Mouse (Mus musculus) neural tube, embryonic 13.5 days (tissue): ENCODE measurements around the gene Heg1. TPM values are rescaled to one million over a fixed set of nuclear protein-coding genes. Genes with fewer than 3 reads are reported as not detected.

Source experiments
- ATAC-seq: fragments of 200-750 bp; cut with Nextera tagmentation; 2 replicates; pipeline ENCODE4 v1.8.0; 2017; ENCODE audit warnings: low read depth, mild to moderate bottlenecking, moderate TSS enrichment, moderate library complexity
- H3K27ac ChIP-seq: fragments of 300-500 bp; sonication (generic); replicated peaks from 2 replicates; pipeline ENCODE4 v1.5.1; 2015; ENCODE audit warnings: moderate library complexity, mild to moderate bottlenecking, inconsistent platforms
- H3K27me3 ChIP-seq: fragments of 300-500 bp; sonication (generic); 2 replicates; pipeline ENCODE4 v1.6.1; 2015; ENCODE audit warnings: mild to moderate bottlenecking, inconsistent platforms
- H3K36me3 ChIP-seq: fragments of 300-500 bp; sonication (generic); 2 replicates; pipeline ENCODE4 v1.6.1; 2015; ENCODE audit warnings: mild to moderate bottlenecking, inconsistent platforms
- H3K4me1 ChIP-seq: fragments of 300-500 bp; sonication (generic); replicated peaks from 2 replicates; pipeline ENCODE4 v1.6.1; 2015; ENCODE audit warnings: inconsistent platforms
- H3K4me2 ChIP-seq: fragments of 300-500 bp; sonication (generic); 2 replicates; pipeline ENCODE4 v1.6.1; 2015; ENCODE audit warnings: inconsistent platforms, mild to moderate bottlenecking, moderate library complexity
- H3K4me3 ChIP-seq: fragments of 300-500 bp; sonication (generic); 2 replicates; pipeline ENCODE4 v1.5.1; 2015; ENCODE audit warnings: mild to moderate bottlenecking, inconsistent platforms
- H3K9ac ChIP-seq: fragments of 300-500 bp; sonication (generic); 2 replicates; pipeline ENCODE4 v1.6.1; 2015; ENCODE audit warnings: moderate library complexity, mild to moderate bottlenecking, inconsistent platforms
- H3K9me3 ChIP-seq: fragments of 300-500 bp; sonication (generic); 2 replicates; pipeline ENCODE4 v1.6.1; 2016; ENCODE audit warnings: inconsistent platforms
- WGBS: fragments of 180-500 bp; shearing (Covaris S2); methylation state at CpG from one replicate; pipeline ENCODE4 v1.1.7; 2015; 5-methylcytosine and 5-hydroxymethylcytosine counted together
- polyA plus RNA-seq: library from polyadenylated mRNA; unstranded; fragments of >200 nt; fragmentation: Nextera tagmentation; extraction: Ambion mirVana; gene quantifications from 2 replicates; pipeline ENCODE4 v1.2.1, GENCODE M21; 2015

Heg1 gene
- polyA plus RNA-seq, 1 experiment from 2014 or later = 9.6 TPM

DNA sequence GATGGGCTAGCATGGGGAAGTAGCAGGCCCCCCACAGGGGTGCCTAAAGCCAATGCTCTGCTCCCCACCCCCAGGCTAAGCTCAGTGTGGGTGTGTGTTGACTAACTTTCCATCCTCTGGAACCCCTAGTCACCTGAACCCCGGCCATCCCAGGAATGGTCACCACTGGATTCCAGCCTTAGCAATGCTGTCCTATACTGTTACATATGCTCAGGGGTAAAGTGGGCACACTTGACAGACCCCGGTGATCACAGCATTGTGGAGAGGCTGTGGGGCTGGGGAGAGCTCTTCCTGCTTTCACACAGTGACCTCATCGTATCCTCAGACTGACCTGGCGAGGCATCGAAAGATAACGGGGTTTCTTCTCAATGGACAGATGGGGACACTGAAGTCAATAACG, 3.9 kb upstream of the Heg1 start:
- Histone ChIP-seq H3K27me3 (no peaks in the 10 kb centered on the region), H3K27ac (no peak overlapping the region), H3K9me3 (no peaks in the 10 kb centered on the region), H3K4me3 (no peak overlapping the region), H3K4me2 (no peak overlapping the region), H3K9ac (no peak overlapping the region), H3K4me1 (peaks cover 13% of the 10 kb centered on the region), H3K36me3 (no peaks in the 10 kb centered on the region)
- ATAC-seq = no peak
- 90% methylated on average over 7 of the region's 7 CpGs for WGBS

DNA sequence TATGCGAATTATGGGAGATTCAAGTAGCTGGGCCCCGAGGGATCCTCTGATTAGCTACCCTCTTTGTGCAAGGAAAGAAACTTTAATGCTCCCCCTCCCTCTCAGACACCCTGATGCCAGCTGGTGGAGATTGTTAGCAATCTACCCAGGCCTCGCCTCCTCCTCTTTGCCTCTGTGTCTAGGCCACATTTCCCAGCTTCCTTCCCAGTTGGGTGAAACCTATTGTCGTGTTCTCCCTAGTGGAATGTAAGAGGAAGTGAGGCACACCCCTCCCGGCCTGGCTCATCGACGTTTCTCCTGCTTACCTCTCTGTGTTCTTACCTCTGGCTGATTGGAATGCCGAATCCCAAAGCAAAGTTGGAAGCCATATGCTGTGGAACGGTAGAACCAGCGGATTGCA, 3.4 kb upstream of the Heg1 start:
- ATAC-seq = no peak
- Histone ChIP-seq H3K9ac (no peak overlapping the region), H3K27me3 (no peaks in the 10 kb centered on the region), H3K4me2 (no peak overlapping the region), H3K27ac (0 out of 2 replicates have a peak overlapping the region, but pooled peaks have one; percentile 33), H3K36me3 (no peaks in the 10 kb centered on the region), H3K9me3 (no peaks in the 10 kb centered on the region), H3K4me3 (no peak overlapping the region), H3K4me1 (peaks cover 19% of the 10 kb centered on the region)
- 70% methylated on average over 10 of the region's 10 CpGs for WGBS

DNA sequence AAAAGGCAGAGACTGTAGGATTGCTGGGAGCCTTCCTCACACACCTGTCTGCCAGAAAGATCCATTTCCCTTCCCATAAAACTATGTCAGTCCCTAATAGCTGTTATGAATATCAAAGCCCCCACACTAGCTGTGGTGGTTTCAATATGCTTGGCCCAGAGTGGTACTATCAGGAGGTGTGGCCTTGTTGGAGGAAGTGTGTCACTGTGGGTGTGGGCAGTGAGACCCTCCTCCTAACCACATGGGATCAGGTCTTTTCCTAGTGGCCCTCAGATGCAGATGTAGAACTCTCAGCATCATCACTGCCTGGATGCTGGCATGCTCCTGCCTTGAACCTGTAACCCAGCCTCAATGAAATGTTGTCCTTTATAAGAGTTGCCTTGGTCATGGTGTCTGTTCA, 2.5 kb upstream of the Heg1 start:
- H3K9ac ChIP-seq = no peak overlapping the region
- H3K4me3 ChIP-seq = no peak overlapping the region
- ATAC-seq = no peak
- no peak overlapping the region for H3K27ac ChIP-seq
- peaks cover 27% of the 10 kb centered on the region for H3K4me1 ChIP-seq
- H3K27me3 ChIP-seq = no peaks in the 10 kb centered on the region
- no peak overlapping the region for H3K4me2 ChIP-seq
- H3K36me3 ChIP-seq = no peaks in the 10 kb centered on the region
- H3K9me3 ChIP-seq = no peaks in the 10 kb centered on the region

DNA sequence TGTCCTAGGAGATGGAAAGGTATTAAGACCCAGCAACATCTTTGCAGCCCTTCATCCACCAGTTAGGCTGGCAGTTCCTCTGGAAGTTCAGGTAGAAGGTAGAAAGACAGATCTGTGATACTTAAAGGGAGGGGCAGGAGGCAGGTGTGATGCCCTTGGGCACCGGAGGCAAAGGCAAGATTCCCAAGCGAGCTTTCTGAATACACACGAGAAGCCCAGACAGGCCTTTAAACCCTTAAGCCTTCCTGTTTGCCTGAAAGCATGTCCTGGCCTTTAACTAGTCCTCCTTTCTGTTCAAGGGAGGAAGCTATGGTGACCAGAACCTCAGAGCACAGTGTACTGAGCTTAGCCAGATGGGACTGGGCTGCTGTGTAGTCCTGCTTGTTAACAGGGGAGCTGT, 1.5 kb upstream of the Heg1 start:
- Histone ChIP-seq H3K4me1 (peaks cover 37% of the 10 kb centered on the region), H3K9me3 (no peaks in the 10 kb centered on the region), H3K27ac (no peak overlapping the region), H3K9ac (no peak overlapping the region), H3K36me3 (no peaks in the 10 kb centered on the region), H3K4me2 (no peak overlapping the region), H3K4me3 (no peak overlapping the region), H3K27me3 (no peaks in the 10 kb centered on the region)
- no peak for ATAC-seq
- WGBS = 91% methylated on average over 3 of the region's 3 CpGs

DNA sequence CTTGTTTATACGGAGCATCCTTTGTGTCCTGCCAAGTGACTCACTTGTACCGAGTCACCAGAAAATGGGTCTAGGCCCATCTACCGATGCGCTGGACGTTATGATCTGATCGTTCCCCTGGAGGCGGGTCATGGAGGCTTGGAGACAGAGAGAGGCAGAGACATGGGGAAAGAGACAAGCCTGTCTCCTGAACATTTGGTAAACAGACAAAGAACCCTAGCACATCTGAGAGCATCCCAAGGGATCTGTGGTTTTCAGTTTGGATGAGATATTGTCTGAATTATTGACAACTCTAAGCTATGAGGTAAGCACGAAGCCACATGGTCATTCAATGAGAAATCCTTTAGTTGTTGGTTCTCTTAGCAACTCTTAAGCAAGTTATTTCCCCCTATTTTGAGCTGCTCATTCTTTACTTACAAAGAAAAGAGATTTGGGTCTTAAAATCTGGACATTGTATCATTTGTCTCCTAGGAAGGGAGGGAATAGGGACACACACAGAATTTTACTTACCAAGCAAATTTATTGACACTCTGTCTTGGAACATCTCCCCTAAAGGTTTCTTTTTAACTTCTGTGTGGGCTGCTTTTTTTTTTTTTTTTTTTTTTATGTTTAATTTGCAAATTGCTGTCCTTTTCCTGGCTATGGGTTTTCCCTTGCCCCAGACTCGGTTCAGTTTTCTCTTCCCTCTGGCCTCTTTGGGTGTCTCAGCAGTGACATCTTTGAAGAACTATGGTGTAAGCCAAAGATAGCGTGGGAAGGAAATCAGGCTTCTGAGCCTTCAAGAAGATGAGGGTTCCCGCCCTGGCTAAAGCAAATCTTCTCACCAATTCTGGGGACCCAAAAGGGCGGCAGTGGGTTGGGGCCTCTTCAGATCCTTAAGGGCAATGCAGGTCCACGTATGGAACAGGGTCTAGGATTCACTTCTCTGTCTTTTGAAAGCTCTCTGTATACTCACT, 686 bp upstream of the Heg1 start:
- Histone ChIP-seq H3K36me3 (no peaks in the 10 kb centered on the region), H3K4me3 (peak overlapping the region; percentile 84), H3K27me3 (no peaks in the 10 kb centered on the region), H3K4me1 (peaks cover 43% of the 10 kb centered on the region), H3K4me2 (peak overlapping the region; percentile 89), H3K27ac (peak overlapping the region; percentile 79; the same call in 1 of the 2 replicates), H3K9ac (peak overlapping the region; percentile 92), H3K9me3 (no peaks in the 10 kb centered on the region)
- WGBS = 55% methylated on average over 13 of the region's 13 CpGs
- 0 out of 2 replicates have a peak, but pooled peaks have one; percentile 6 for ATAC-seq

DNA sequence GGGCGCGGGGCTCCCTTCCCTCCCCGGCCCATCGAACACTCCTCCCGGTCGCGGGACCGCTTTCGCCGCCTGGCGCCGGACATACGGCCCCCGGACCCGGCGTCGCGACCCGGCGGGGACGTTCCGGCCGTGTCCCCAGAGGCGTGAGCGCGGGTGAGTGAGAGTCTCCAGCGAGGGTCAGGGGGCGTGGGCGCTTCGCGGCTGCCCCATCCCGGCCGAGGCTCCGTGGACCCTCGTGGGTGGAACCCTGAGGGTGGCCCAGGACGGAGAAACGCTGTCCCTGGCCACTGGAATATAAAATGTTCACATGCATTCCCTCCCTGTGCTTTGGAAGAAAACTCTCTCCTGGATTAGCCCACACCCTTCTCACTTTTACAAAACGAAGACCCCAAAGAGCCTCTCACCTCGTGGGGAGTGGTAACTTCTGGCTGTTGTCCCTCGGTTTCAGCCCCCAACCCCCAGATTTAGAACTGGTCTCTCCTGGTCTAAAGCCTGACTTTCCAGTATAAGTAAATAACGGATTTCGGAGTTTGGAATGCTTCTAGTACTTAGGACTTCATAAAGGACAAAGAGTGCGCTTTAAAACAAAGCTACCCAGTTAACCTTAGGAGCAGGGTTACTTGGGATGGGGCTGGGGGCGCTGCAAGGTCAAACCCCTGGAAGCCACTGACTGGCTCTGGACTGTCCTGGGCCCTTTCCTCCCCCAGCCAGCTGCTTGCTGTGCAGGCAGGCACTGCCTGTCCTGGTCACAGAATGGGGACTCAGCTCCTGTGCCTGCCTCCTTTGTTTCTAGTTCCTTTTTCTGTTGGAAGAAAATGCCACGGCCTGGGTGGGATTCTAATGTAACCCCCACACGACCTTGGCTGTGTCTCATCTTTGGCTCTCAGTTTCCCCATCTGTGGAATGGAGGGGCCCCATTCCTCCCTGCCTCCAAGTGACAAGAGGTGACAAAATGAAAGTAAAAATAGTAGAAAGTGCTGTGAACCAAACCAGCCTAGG, 832 bp downstream of the Heg1 start:
- under 1% methylated on average over 35 of the region's 46 CpGs for WGBS
- no peaks in the 10 kb centered on the region for H3K27me3 ChIP-seq
- peak overlapping the region; percentile 89 for H3K4me2 ChIP-seq
- H3K36me3 ChIP-seq = no peaks in the 10 kb centered on the region
- H3K9me3 ChIP-seq = no peaks in the 10 kb centered on the region
- H3K9ac ChIP-seq = peak overlapping the region; percentile 92
- peaks cover 52% of the 10 kb centered on the region for H3K4me1 ChIP-seq
- peak overlapping the region; percentile 84 for H3K4me3 ChIP-seq
- ATAC-seq = peak; percentile 26; the same call in 1 of the 2 replicates
- H3K27ac ChIP-seq = peak overlapping the region; percentile 79

DNA sequence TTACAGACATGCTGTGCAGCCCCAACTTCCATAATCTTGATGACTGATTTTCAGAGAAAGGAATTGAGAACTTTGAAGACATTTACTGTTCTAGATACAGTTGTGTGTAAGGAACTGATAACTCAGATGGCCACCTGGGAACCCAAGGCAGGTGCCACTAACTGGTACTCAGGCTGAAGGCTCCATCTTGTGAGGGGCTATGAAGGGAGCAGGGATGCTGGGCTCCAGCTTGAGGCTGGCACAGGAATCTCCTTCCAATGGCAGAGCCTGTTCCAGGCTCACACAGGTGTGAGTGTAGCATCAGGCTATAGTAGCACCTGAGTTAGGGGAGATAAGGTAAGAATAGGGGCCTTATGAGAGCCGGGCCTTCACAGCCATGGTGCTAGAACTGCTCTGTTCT, 1.9 kb downstream of the Heg1 start:
- Histone ChIP-seq H3K27ac (no peak overlapping the region), H3K9ac (peak overlapping the region; percentile 92), H3K4me1 (peaks cover 62% of the 10 kb centered on the region), H3K4me2 (peak overlapping the region; percentile 89), H3K36me3 (no peaks in the 10 kb centered on the region), H3K9me3 (no peaks in the 10 kb centered on the region), H3K27me3 (no peaks in the 10 kb centered on the region), H3K4me3 (peak overlapping the region; percentile 84)
- WGBS = 83% methylated on average over 1 of the region's 1 CpGs
- ATAC-seq = no peak

DNA sequence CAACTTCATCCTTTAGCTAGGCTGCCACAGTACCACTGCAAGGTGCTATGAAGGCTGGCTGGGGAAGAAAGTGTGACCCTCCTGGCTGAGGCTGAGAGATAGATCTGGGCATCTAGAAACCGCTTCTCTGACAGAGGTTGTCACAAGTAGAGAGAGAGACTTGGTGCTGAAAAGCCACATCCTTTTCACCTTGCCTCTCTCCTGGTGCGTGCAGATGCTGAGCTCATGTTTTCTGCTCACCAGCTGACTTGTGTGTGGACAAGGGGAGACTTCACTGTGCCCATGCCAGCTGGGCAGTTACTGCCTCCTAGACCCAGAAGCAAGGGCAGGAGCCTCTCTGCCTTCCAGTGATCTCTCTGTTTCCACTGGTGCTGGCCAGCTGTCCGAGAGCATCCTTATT, 3.6 kb downstream of the Heg1 start:
- WGBS = 78% methylated on average over 3 of the region's 3 CpGs
- no peaks in the 10 kb centered on the region for H3K9me3 ChIP-seq
- H3K36me3 ChIP-seq = no peaks in the 10 kb centered on the region
- no peaks in the 10 kb centered on the region for H3K27me3 ChIP-seq
- H3K4me3 ChIP-seq = no peak overlapping the region
- no peak for ATAC-seq
- H3K27ac ChIP-seq = no peak overlapping the region
- peaks cover 76% of the 10 kb centered on the region for H3K4me1 ChIP-seq
- peak overlapping the region; percentile 41 for H3K9ac ChIP-seq
- H3K4me2 ChIP-seq = peak overlapping the region; percentile 89

DNA sequence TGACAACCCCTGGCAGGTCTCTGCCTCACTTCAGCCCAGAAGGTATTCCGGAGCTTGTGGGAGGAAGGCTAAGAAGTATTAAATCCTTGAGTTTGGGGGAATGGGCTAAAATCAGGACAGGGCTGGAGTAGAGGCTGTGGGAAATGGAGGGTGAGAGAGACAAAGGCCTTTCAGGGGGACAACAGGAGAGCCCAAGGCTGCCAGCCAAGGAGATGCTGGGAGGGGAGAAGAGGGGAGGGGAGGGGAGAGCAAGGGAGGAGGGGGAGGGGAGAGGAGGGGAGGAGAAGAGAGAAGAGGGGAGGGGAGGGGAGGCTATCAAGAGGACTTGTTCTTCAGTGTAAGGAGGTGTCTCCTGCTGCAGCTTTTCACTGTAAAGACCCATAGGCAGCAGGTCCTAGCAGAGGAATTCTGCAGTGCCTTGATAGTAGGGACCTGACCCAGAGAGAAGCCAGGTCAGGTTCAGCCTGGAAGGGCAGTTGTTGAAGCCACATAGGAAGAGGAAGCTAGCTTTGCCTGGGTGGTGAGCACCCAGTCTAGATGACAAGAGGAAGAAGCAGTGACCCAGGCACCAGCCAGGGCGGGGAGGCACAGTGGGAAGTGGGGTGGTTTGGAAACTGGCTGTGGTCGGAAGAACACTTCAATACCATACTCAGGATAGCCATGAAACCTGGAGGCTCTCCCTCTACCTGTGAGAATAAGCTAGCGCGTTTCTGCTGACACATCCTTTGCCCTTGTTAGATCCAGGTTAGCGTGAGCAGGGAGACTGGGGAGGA, 7.0 kb downstream of the Heg1 start:
- 82% methylated on average over 6 of the region's 6 CpGs for WGBS
- Histone ChIP-seq H3K36me3 (no peaks in the 10 kb centered on the region), H3K4me3 (no peak overlapping the region), H3K9me3 (no peaks in the 10 kb centered on the region), H3K27me3 (no peaks in the 10 kb centered on the region), H3K4me1 (peaks cover 72% of the 10 kb centered on the region), H3K27ac (peak overlapping the region; percentile 54; the same call in 1 of the 2 replicates), H3K9ac (no peak overlapping the region), H3K4me2 (no peak overlapping the region)
- 0 out of 2 replicates have a peak, but pooled peaks have one; percentile 37 for ATAC-seq

DNA sequence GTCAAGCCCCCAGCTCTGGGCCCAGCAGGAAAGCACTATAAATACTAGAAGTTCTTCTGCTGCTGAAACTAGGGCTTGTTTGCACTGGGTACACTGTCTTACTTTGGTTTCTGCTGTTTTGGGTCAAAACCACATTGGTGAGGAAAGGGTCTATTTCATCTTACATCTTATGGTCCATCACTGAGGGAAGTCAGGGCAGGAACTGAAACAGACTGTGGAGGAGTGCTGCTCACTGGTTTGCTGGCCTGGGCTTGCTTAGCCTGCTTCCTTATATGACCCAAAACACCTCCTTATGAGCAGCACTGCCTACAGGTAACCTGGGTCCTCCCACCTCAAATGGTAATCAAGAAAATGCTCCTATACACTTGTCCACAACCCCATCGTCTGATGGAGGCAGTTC, 9.4 kb downstream of the Heg1 start:
- Histone ChIP-seq H3K4me1 (peaks cover 75% of the 10 kb centered on the region), H3K4me2 (no peak overlapping the region), H3K4me3 (no peak overlapping the region), H3K27me3 (no peaks in the 10 kb centered on the region), H3K36me3 (no peaks in the 10 kb centered on the region), H3K9ac (no peak overlapping the region), H3K27ac (no peak overlapping the region), H3K9me3 (no peaks in the 10 kb centered on the region)
- WGBS = 26% methylated on average over 1 of the region's 1 CpGs
- no peak for ATAC-seq

DNA sequence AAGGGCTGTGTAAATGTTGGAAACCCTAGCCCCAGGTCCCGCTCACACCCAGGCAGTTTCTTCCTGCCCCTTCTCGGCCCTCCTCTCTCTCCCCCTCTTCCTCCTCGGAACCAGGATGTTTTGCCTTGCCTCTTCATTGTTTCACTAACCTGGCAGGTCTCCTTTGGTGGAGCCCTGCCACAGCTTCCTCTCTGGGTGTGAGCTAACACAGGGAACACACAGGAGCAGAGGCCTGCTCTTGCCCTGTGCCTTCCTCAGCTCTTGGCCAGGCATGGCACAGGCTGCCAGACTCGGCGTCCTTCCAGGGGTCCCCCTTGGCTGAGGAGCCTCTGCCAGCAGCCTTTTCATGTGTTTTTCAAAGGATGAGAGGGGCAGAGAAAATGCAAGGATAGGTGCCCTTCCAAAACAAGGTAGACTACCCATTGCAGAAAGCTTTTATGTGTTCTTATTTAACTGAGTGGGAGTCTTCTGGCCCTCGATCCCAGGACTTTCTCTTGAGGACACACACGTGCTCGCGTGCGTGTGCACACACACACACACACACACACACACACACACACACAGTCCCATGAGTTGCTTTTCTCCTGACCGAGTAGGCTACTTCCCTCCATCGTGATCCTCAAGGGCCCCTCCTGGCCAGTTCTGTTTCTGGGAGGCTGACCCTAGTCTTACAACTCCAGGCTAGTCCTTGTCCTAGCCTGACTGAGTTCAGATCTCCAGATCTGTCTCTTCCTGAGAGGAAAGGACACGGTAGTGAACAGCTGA, 12.8 kb downstream of the Heg1 start:
- WGBS = 60% methylated on average over 13 of the region's 13 CpGs
- Histone ChIP-seq H3K36me3 (no peaks in the 10 kb centered on the region), H3K4me1 (peaks cover 64% of the 10 kb centered on the region), H3K4me3 (no peak overlapping the region), H3K27ac (peak overlapping the region; percentile 24), H3K9me3 (no peaks in the 10 kb centered on the region), H3K4me2 (no peak overlapping the region), H3K9ac (no peak overlapping the region), H3K27me3 (no peaks in the 10 kb centered on the region)
- no peak; the same call in 1 of the 2 replicates for ATAC-seq
